Mouse (Mus musculus): Measurements from ENCODE around the gene Timm44.

DNA sequence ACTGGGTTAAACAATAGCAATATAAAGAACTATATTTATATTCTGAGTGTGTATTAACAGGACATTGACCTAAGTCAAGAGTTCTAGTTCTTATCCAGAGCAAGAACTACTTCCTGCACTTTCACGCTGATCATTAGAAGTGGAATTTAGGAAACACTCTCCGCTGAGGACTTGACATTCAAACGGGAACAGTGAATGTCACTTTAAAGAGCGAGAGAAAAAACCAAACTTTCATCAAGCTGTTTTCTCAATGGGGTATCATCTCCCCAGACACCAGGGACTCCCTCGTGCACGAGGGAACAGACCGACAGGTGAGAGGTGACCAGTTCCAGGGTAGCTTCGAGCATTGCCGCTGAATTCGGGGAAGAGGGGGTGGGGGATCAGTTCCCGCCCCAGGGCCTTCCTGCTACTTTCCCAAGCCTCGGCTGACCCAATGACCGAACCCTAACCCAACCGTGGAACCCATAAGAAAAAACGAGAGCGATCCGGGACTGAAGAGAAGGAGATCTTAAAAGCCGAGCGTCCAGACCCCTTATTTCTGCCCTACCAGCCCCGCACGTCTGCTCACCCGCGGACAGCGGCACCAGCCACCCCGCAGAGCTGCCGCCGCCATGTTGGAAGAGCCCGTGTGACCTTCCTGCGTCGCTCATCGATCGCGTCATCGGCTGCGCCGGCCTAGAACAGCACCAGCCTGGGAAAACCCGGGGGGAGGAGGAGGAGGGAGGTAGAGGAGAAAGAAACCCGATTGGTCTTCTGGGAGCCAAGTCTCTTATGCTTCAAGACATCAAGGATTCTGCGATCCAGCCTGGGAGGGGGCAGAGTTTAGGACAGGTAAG, at the start of gene Timm44:
- TF ChIP-seq POLR2A (IDR thresholded peaks at IDR 0.05; ENCODE audit: insufficient read length, low read depth), result peak; percentile 90
- peak; percentile 93 for TF ChIP-seq POLR2AphosphoS2 (IDR thresholded peaks at IDR 0.05; ENCODE audit: insufficient read length, low read depth)
- TF ChIP-seq USF1 (IDR thresholded peaks at IDR 0.05; ENCODE audit: low read depth), result peak; percentile 80
- TF ChIP-seq TCF12 (IDR thresholded peaks at IDR 0.05; ENCODE audit: insufficient read depth, poor library complexity, severe bottlenecking), result no peak
- TF ChIP-seq E2F4 (IDR thresholded peaks at IDR 0.05; ENCODE audit: insufficient read depth), result no peak
- no peak for TF ChIP-seq MYOD1 (IDR thresholded peaks at IDR 0.05; ENCODE audit: control insufficient read depth in 1 of 3, insufficient read length in 2 of 3, low read depth in 2 of 3)
- TF ChIP-seq MYOG (IDR thresholded peaks at IDR 0.05; ENCODE audit: control insufficient read depth in 1 of 3, insufficient read depth in 1 of 3, insufficient read length in 2 of 3, low read depth in 2 of 3), result peak in 1 of 3 experiments; percentile 23
- no peak for TF ChIP-seq TCF3 (IDR thresholded peaks at IDR 0.05; ENCODE audit: insufficient read length, low read depth)
- TF ChIP-seq SRF (IDR thresholded peaks at IDR 0.05; ENCODE audit: control insufficient read depth, insufficient read length, low read depth), result peak; percentile 83
- TF ChIP-seq MAX (IDR thresholded peaks at IDR 0.05; ENCODE audit: low read depth), result no peak

Data from myocyte (in vitro differentiated cells).